Mouse (Mus musculus): ENCODE measurements around the gene Snx4.

Snx4 gene

GRCm38 (mm10) chr16:33267616-33268253 lies 16.5 kb downstream of the Snx4 start:
- no peak for DNase-seq (ENCODE audit: low read depth, low spot score)

- DNase-seq (ENCODE audit: low read depth, low spot score), result no peak
Measured at GRCm38 (mm10) chr16:33271824-33272223, 20.6 kb downstream of the Snx4 start.

GRCm38 (mm10) chr16:33283079-33283478 lies 31.8 kb downstream of the Snx4 start:
- no peak for DNase-seq (ENCODE audit: low read depth, low spot score)

- peak; percentile 62 for DNase-seq (ENCODE audit: low read depth, low spot score)
Measured at GRCm38 (mm10) chr16:33288536-33288935, 37.3 kb downstream of the Snx4 start.

GRCm38 (mm10) chr16:33289981-33290380 lies 38.7 kb downstream of the Snx4 start:
- peak; percentile 42 for DNase-seq (ENCODE audit: low read depth, low spot score)

GRCm38 (mm10) chr16:33292241-33292640 lies 41.0 kb downstream of the Snx4 start:
- DNase-seq (ENCODE audit: low read depth, low spot score), result no peak

GRCm38 (mm10) chr16:33294681-33295080 lies 43.4 kb downstream of the Snx4 start:
- DNase-seq (ENCODE audit: low read depth, low spot score), result no peak

- no peak for DNase-seq (ENCODE audit: low read depth, low spot score)
Measured at GRCm38 (mm10) chr16:33295321-33295720, 44.1 kb downstream of the Snx4 start.

GRCm38 (mm10) chr16:33297493-33297892 lies 46.3 kb downstream of the Snx4 start:
- DNase-seq (ENCODE audit: low read depth, low spot score), result no peak

GRCm38 (mm10) chr16:33306633-33307070 lies 55.4 kb downstream of the Snx4 start:
- DNase-seq (ENCODE audit: low read depth, low spot score), result peak; percentile 76

GRCm38 (mm10) chr16:33307761-33308160 lies 56.5 kb downstream of the Snx4 start:
- no peak for DNase-seq (ENCODE audit: low read depth, low spot score)

GRCm38 (mm10) chr16:33309066-33309465 lies 57.8 kb downstream of the Snx4 start:
- peak; percentile 43 for DNase-seq (ENCODE audit: low read depth, low spot score)

GRCm38 (mm10) chr16:33315611-33316010 lies 64.4 kb downstream of the Snx4 start:
- DNase-seq (ENCODE audit: low read depth, low spot score), result no peak

GRCm38 (mm10) chr16:33317646-33318045 lies 66.4 kb downstream of the Snx4 start:
- DNase-seq (ENCODE audit: low read depth, low spot score), result peak; percentile 60

GRCm38 (mm10) chr16:33318059-33318458 lies 66.8 kb downstream of the Snx4 start:
- no peak for DNase-seq (ENCODE audit: low read depth, low spot score)

- DNase-seq (ENCODE audit: low read depth, low spot score), result peak; percentile 67
Measured at GRCm38 (mm10) chr16:33325704-33326455, 74.6 kb downstream of the Snx4 start.

GRCm38 (mm10) chr16:33326589-33326988 lies 75.3 kb downstream of the Snx4 start:
- peak; percentile 78 for DNase-seq (ENCODE audit: low read depth, low spot score)

GRCm38 (mm10) chr16:33327101-33327500 lies 75.9 kb downstream of the Snx4 start:
- no peak for DNase-seq (ENCODE audit: low read depth, low spot score)

- DNase-seq (ENCODE audit: low read depth, low spot score), result no peak
Measured at GRCm38 (mm10) chr16:33333015-33333414, 81.8 kb downstream of the Snx4 start.

- peak; percentile 96 for DNase-seq (ENCODE audit: low read depth, low spot score)
Measured at GRCm38 (mm10) chr16:33337177-33337576, 85.9 kb downstream of the Snx4 start.

GRCm38 (mm10) chr16:33337681-33338080 lies 86.4 kb downstream of the Snx4 start:
- DNase-seq (ENCODE audit: low read depth, low spot score), result peak; percentile 37

GRCm38 (mm10) chr16:33338492-33338891 lies 87.2 kb downstream of the Snx4 start:
- no peak for DNase-seq (ENCODE audit: low read depth, low spot score)

- DNase-seq (ENCODE audit: low read depth, low spot score), result no peak
Measured at GRCm38 (mm10) chr16:33339476-33339875, 88.2 kb downstream of the Snx4 start.

Measured in ZHBTc4 (cell line).